Mouse (Mus musculus): ENCODE results near the gene Aldh8a1. TPM values are rescaled to one million over a fixed set of nuclear protein-coding genes. Genes with fewer than 3 reads are reported as not detected.

The Aldh8a1 gene
- total RNA-seq, 2 experiments from 2014 or later, result not detected

DNA sequence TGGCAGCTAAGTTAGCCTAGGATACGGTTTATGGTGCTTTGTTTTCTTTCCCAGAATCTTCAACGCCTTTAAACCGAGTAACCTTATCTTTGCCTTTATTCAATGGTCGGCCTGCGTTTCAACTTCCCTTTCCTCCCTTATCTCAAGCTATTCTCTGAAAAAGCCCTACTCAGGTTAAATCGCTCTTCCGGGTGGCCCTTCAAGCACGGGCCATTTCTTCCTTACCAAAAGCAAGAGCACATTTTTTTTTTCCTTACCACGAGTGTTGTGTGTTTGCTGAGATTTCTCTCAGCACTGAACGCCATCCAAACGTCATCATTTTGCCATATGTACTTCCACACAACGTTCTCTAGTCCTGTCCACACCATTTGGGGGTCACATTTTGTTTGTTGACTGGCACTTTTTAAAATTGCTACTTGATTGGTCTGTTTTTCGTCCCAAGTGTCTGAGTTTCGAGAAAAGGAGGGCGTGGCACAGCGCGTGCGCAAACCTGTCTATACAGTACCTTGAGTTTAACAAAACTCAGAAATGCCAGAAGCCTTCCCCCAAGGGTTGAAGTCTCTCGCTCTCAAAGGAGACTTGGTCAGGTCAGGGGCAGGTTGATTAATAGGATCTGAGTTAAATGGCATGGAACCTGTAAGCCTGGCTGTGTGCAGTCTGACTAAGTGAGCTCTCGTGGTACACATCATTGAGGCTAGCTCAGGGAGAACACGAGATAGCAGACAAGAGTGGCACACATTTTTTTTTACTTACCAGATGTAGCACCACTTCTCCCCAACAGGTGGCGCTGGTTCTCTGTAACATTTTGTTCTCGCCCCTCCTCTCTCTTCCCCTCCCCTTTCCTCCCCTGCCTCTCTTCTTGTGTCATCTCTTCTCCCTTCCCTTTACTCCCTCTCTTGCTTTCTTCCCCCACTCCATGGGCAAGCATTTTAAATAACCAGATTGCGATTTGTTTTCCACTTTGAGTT is 43.6 kb downstream of the Aldh8a1 start:
- peak; percentile 59 for DNase-seq

DNA sequence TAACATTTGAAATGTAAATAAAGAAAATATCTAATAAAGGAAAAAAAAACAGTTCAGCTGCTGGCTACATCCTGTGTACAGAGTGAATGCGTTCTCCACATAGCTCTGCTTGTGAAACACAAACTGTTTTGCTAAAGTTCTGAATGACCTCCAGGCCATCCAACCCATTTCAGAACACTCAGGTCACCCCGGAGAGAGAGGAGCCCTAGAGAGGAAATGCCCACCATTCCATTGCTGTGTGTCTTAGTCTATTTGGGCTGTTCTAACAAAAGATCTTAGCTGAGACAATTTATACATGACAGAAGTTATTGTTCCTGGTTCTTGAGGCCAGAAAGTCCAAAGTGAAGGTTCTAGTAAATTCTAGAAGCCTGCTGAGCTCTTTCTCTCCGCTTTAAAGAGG is 49.4 kb downstream of the Aldh8a1 start:
- no peak for DNase-seq

DNA sequence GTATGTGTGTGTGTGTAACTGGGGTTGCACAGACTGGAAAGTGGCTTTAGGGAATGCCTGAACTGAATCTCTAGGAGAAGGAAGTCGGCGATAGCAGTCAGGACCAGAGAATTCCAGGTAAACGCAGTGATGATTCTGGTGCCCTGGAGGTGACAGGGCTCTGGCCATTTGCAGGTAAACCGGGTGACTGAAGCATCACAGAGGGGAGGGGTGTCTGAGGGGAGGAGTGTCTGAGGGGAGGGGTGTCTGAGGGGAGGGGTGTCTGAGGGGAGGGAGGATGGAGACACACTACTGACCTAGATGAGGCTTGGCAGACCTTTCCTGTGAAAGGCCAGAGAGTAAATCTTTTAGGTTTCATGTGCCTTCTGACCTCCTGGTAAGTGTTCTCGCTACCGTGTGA is 50.9 kb downstream of the Aldh8a1 start:
- DNase-seq, result no peak

DNA sequence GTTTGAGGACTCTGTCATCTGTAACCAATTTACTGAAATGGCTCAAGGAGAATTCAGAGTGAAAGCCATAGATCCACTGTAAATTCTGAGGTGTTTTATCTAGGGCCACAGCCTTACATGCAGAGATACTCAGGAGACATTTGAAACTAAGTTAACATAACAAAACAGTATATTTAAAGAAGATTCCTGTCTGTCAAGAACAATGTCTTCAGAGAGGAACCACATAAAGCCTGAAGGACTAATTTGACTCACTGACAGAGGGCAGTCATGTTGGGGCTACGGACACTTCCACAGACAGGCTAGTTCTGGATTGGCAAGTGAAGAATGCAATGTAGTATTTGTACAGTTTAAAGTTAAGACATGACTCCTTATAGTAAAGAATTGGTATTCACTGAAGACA is 62.2 kb downstream of the Aldh8a1 start:
- no peak for DNase-seq

DNA sequence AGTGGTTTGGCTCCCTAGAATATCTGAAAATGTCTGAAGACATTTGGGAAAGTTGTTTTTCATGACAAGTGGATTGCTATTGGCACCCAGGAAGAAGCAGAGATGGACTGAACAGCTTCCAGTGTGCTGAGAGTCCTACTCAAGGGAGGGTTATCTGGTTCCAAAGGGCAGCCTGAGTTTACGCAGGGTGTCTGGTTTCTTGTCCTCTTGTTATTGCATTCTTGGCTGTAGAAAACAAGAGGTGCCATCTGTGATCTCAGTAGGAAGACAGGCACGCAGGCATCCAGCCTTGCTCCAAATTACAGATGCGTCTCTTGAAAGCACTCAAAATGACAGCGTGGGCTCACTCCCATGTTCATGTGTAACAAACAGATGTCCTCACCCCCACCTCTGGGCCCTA is 63.9 kb downstream of the Aldh8a1 start:
- no peak for DNase-seq

DNA sequence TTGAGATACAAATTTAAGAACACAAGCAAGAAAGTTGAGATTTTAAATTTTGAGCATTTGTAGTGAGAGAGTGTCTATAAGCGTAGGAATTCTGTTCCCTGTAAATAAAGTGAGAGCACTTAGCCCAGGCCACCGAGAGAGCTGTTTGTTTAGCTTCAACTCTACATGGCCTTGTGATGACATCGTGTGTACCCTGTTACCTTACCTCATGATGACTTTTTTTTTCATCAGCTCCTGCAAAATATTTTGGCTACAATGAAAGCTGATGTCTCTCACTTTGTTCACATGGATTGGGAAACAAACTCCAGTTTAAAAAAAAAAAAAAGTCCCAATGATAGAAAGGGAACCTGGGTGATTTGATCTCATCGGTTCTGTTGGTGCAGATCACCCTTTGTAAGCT is 64.6 kb downstream of the Aldh8a1 start:
- no peak for DNase-seq

DNA sequence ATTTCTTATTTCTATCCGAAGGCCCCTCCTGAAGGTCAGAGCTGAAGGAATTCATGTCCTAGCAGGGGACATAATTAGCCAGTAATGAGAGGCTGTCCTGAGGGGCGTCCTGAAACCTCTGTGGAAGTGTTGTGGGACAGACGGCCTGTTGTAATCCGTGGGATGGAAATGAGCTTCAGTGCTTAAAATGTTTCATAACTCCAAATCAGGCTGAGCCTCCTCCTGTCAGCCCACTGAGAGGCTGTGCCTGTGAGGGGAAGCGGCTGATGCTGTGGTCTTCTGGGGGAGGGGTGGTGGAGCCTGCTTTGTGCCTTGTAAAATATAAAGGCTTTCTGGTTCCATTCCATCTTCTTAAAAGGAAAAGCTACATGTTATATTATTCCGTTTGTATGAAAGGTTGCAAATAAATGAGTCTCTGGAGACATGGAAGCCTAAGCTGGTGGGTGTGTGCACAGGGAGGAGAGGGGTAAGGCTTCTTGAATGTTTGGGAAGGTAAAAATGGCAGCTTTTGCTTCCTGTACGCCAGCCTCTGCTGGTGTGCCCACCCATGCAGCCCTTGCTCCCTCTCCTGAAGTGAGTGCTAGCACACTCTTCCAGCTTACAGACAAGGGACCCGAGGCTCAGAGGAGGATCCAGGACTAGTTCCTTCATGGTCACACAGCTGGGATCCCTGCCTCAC is 66.7 kb downstream of the Aldh8a1 start:
- no peak for DNase-seq

DNA sequence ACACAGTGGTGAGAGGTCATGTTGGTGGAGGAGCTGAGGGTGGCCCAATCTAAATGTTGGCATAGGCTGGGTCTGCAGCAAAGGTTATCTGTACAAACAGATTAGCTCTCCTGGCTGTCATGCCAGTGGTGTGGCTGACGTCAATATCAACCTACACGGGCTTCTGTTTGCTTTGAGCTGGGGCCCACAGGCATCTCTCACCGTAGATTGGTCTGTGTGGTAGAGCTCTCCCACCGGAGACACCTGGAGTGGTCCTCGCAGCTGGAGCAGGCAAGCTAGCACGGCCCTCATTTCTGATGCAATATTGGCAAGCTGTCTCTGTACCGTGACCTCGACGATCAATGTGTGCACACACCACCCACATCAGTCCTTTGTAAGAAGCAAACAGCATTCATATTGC is 67.3 kb downstream of the Aldh8a1 start:
- DNase-seq, result no peak

Other genes with a start within 250 kb of the Aldh8a1 start
- gene Myb, start 216.3 kb upstream of the Aldh8a1 start, total RNA-seq (2021), result under 1 TPM; 0.43 to 0.91 TPM
- gene Hbs1l, start 81.3 kb upstream of the Aldh8a1 start, total RNA-seq (2021), result 10 to 100 TPM; 59.5 to 62.4 TPM
- not detected for gene 1700020N01Rik, start 215.9 kb downstream of the Aldh8a1 start, total RNA-seq (2021)